Mouse (Mus musculus): ENCODE results near the gene Magea3. TPM values are rescaled to one million over a fixed set of nuclear protein-coding genes. Genes with fewer than 3 reads are reported as not detected.
"Not testable (repeated sequence)": the region's sequence is repeated elsewhere in the genome, so short reads cannot be mapped to it uniquely, and the experiment has no call there.

Magea3 gene
- not detected for total RNA-seq (2021)
- long read RNA-seq, experiment 1, result 0 reads
- long read RNA-seq, experiment 2, result 0 reads

DNA sequence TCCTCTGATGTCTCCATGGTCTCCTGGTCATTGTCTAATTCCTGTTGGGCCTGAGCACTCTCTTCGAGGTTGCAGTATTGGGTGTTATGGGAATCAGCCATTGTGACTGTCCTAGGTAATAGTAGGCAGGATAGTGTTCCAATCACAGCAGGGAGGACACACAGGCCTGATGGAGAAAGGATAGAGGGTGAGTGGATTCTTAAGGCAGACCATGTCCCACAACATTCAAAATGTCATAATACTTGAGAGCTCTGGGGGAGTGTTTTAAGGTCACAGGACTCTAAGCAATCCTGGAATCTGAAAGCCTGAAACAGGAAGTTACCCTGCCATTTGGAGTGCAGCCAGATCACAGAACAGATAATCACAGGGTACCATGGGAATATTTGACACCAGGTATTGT is at the start of gene Magea3:
Gene Magea3 (minus strand): TSS at position 101 of the 400 bp plus-strand sequence.
- DNase-seq, result not testable (repeated sequence)

DNA sequence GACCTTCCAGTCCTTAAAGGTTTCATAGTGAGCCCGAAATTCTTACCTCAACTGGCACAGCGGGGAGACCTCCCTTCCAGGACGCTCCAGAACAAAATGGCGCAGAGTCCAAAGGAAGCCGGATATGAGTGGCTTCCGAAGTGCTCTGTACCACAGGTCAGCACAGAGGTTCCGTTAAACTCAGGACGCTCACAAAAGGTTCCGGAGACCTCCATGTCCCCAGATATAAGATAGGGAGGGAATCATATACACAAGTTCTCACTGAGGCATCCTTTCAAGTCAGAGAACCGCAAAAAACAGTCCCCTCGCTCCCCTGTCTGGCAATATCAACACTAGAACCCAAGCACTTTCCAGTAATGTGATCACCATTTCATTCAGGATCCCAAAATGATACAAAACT is 46.4 kb upstream of the Magea3 start, which contains the start of gene Magea8:
Gene Magea8 (minus strand): TSS at position 101 of the 400 bp plus-strand sequence.
- intact Hi-C loops (cut with DNase I); DNase-seq: not testable (repeated sequence)

More for the DNA sequence above, at the start of gene Magea3:
- intact Hi-C loops (cut with DNase I), result not testable (repeated sequence)

DNA sequence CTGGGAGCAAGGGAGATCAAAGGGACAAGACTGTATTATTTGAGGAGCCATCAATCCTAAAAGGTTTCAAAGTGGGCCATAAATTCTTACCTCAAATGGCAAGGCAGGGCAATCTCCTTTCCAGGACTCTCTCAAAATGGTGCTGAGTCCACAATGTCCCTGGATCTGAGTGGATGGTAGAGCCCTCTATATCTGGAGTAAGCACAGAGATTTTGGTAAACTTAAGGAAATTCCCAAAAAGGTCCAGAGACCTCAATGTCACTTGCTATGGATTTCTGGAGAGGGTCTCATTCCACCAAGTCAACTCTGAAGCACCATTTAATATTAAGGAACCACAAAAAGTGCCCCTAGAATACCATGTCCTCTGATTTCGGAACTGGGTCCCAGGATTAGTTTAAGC is 13.4 kb downstream of the Magea3 start, which contains the start of gene Magea6:
Gene Magea6 (minus strand): TSS at position 101 of the 400 bp plus-strand sequence.
- intact Hi-C loops (cut with DNase I); DNase-seq: not testable (repeated sequence)

Other genes starting within 250 kb of the Magea3 start
- not detected for gene Cldn34b1, start 59.2 kb downstream of the Magea3 start, total RNA-seq (2021)
- not detected for gene Magea6, start 13.5 kb downstream of the Magea3 start, total RNA-seq (2021)
- not detected for gene Magea8, start 46.3 kb upstream of the Magea3 start, total RNA-seq (2021)
- not detected for gene Magea5, start 113.6 kb upstream of the Magea3 start, total RNA-seq (2021)
- gene Magea1, start 140.3 kb upstream of the Magea3 start, total RNA-seq (2021), result not detected
- not detected for gene Magea2, start 144.2 kb upstream of the Magea3 start, total RNA-seq (2021)
- gene Cldn34b2, start 178.9 kb upstream of the Magea3 start, total RNA-seq (2021), result not detected

Data from heart, postnatal 14 days (tissue).